Comparison of ENCODE assay signal across 9 mouse cellular contexts in the genomic region with DNA sequence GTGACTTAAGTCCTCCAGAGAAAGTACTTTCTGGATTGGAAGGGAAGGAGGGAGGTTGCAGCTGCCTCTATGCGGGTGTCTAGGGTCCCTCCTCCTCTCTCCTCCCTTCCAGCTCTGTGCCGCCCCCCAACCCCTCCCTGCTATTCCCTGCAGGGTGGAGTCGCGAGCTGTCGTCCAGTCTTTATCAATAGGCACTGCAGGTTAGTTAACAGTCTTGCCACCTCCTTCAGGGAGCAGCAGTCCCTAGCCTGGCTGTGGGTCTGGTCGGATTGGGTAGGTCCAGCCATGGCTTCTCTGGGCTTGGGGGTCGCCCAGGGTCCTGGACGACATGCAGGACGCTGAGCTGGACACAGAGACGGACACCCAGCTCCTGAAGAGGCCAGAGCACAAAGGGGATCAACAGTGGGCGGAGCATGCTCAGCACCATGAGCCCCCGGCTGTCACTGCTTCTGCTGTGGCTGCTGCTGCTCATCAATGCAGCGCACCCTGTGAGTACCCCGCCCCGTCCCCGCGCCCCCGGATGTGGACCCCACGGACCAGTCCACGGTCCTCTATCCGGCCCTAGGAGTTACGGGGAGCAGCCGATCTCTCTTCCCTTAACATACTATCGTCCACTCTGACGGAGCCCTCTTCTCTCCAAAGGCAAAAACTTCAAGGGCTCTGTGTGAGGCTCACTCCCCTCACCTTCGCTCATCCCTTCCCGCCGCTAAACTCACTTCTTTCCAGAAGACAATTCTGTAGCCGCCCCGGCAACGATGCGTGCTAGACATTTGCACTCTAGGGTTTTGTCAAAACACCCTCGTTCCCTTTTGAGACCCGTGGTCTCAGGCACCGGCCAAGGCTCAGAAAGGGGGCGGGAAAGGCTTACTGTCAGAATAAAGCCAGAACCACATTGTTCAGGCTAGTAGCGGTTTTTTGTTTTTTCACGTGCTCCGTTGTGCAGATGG. TPM values are rescaled to one million over a fixed set of nuclear protein-coding genes. Genes with fewer than 3 reads are reported as not detected.
DNase-seq lines count a peak whose midpoint lies in the region; ATAC-seq and TF ChIP-seq lines count a peak whose summit lies in the region.
"Had no signal": no experiment of that assay in that cellular context is flagged by ENCODE, and none has a peak within 500 bp of the region (broad histone marks: within the 10 kb centered on the region; RNA-seq: fewer than 3 reads in every experiment).

Sctr (plus strand) TSS at position 51 of the 947 bp plus-strand sequence.

- H3K9me3 ChIP-seq in kidney, embryonic 16.5 days (ENCODE audit: low read length), result no peaks in the 10 kb centered on the region
- H3K9me3 ChIP-seq in hindbrain, embryonic 16.5 days (ENCODE audit: control insufficient read depth, low read length), result no peaks in the 10 kb centered on the region
- H3K9me3 ChIP-seq in midbrain, postnatal 0 days (ENCODE audit: low read length), result no peaks in the 10 kb centered on the region

- H3K27ac ChIP-seq in kidney, embryonic 16.5 days (ENCODE audit: low read length), result no peak within 1 kb of the TSS
- H3K27ac ChIP-seq in hindbrain, embryonic 16.5 days (ENCODE audit: low read depth, low read length), result no peak within 1 kb of the TSS; the same call in 1 of the 2 replicates
- no peak within 1 kb of the TSS for H3K27ac ChIP-seq in midbrain, postnatal 0 days (ENCODE audit: low read depth, low read length)
- H3K27ac ChIP-seq: macrophage had no signal

- TF ChIP-seq CTCF in midbrain, postnatal 0 days (IDR thresholded peaks at IDR 0.05), result no peak

- H3K27me3 ChIP-seq in kidney, embryonic 16.5 days (ENCODE audit: insufficient read depth, low read length), result peaks cover 14% of the 10 kb centered on the region
- peaks cover 11% of the 10 kb centered on the region for H3K27me3 ChIP-seq in hindbrain, embryonic 16.5 days (replicated peaks; ENCODE audit: control insufficient read depth, insufficient read depth, low read length)
- H3K27me3 ChIP-seq in midbrain, postnatal 0 days (ENCODE audit: insufficient read depth, low read length), result 0 out of 2 replicates have a peak, but pooled peaks cover 9% of the 10 kb centered on the region

- H3K4me2 ChIP-seq in kidney, embryonic 16.5 days (replicated peaks; ENCODE audit: low read depth, low read length), result peak within 1 kb of the TSS; percentile 67
- H3K4me2 ChIP-seq in hindbrain, embryonic 16.5 days (ENCODE audit: low read length), result peak within 1 kb of the TSS; percentile 82
- peak within 1 kb of the TSS; percentile 72 for H3K4me2 ChIP-seq in midbrain, postnatal 0 days (ENCODE audit: low read depth, low read length, poor library complexity, severe bottlenecking)

- peaks cover 10% of the 10 kb centered on the region for H3K4me1 ChIP-seq in kidney, embryonic 16.5 days (ENCODE audit: insufficient read depth, low read length)
- H3K4me1 ChIP-seq in hindbrain, embryonic 16.5 days (ENCODE audit: control insufficient read depth, insufficient read depth, low read depth, low read length), result peaks cover 16% of the 10 kb centered on the region
- no peaks in the 10 kb centered on the region for H3K4me1 ChIP-seq in midbrain, postnatal 0 days (ENCODE audit: insufficient read depth, low read length)

- H3K9ac ChIP-seq in kidney, embryonic 16.5 days (replicated peaks; ENCODE audit: low read length), result peak within 1 kb of the TSS; percentile 52
- H3K9ac ChIP-seq in hindbrain, embryonic 16.5 days (ENCODE audit: low read depth, low read length), result peak within 1 kb of the TSS; percentile 60
- H3K9ac ChIP-seq in midbrain, postnatal 0 days (replicated peaks; ENCODE audit: low read length, poor library complexity, severe bottlenecking), result 0 out of 2 replicates have a peak within 1 kb of the TSS, but pooled peaks have one; percentile 39

- peak; percentile 77 for ATAC-seq in kidney, embryonic 16.5 days (ENCODE audit: low FRiP score, low TSS enrichment)
- ATAC-seq in hindbrain, embryonic 16.5 days, result peak; percentile 77
- ATAC-seq in midbrain, postnatal 0 days (ENCODE audit: low FRiP score), result peak; percentile 44
- ATAC-seq in erythroid progenitor cell, adult 5-6 weeks (replicated peaks; ENCODE audit: low FRiP score, poor library complexity, severe bottlenecking), result no peak

- WGBS in kidney, embryonic 16.5 days, result 2% methylated on average over 39 of the region's 39 CpGs
- WGBS in hindbrain, embryonic 16.5 days, result under 1% methylated on average over 39 of the region's 39 CpGs
- 1% methylated on average over 39 of the region's 39 CpGs for WGBS in midbrain, postnatal 0 days

- H3K36me3 ChIP-seq in kidney, embryonic 16.5 days (ENCODE audit: insufficient read depth, low read length), result no peaks in the 10 kb centered on the region
- no peaks in the 10 kb centered on the region for H3K36me3 ChIP-seq in hindbrain, embryonic 16.5 days (ENCODE audit: control insufficient read depth, insufficient read depth, low read length)
- H3K36me3 ChIP-seq in midbrain, postnatal 0 days (ENCODE audit: insufficient read depth, low read length), result no peaks in the 10 kb centered on the region

- H3K4me3 ChIP-seq in kidney, embryonic 16.5 days (ENCODE audit: low read length), result peak within 1 kb of the TSS; percentile 43
- H3K4me3 ChIP-seq in hindbrain, embryonic 16.5 days (ENCODE audit: low read length), result peak within 1 kb of the TSS; percentile 45
- peak within 1 kb of the TSS; percentile 36 for H3K4me3 ChIP-seq in midbrain, postnatal 0 days (ENCODE audit: low read depth, low read length)

- no peak for DNase-seq in kidney, adult 8-10 months
- peak; percentile 64 for DNase-seq in embryo, embryonic 10 days (ENCODE audit: low spot score)
- no peak for DNase-seq in midbrain, postnatal 0 days (ENCODE audit: low spot score)
- no peak for DNase-seq in cerebellum, postnatal 14 days
- no peak for DNase-seq in thymus, adult 18-20 months

RNA-seq across cellular contexts. Expression of gene Sctr, which starts in this region (rescaled TPM):
- 0.42 and 0.73 TPM in 2 replicates for polyA plus RNA-seq in kidney, embryonic 16.5 days (2015; fragmentation: Nextera tagmentation; extraction: Ambion mirVana)
- polyA plus RNA-seq in hindbrain, embryonic 16.5 days (2015; fragmentation: Nextera tagmentation; extraction: Ambion mirVana), result 0.76 and 0.92 TPM in 2 replicates
- 0.66 and 1.6 TPM in 2 replicates for total RNA-seq in midbrain, postnatal 0 days (2014; rRNA removed)
- 1.00 and 1.0 TPM in 2 replicates for polyA plus RNA-seq in midbrain, postnatal 0 days (2015; fragmentation: Nextera tagmentation; extraction: Ambion mirVana)
- total RNA-seq in erythroid progenitor cell, adult 5-6 weeks (2015; ENCODE audit: low replicate concordance), result not detected in 2 replicates
- total RNA-seq in erythroid progenitor cell, adult 5-6 weeks (2017; ENCODE audit: low replicate concordance), result not detected in 2 replicates
- polyA plus RNA-seq: macrophage had no signal

Comparison
In these comparisons a context has a peak if more than half of its experiments do, and no peak if none do; other contexts are left out.
1. Peak in ATAC-seq, H3K4me3 ChIP-seq, H3K9ac ChIP-seq and H3K4me2 ChIP-seq in kidney, embryonic 16.5 days; RNA of the gene not detected or under 1 TPM.
2. Peak in ATAC-seq, H3K4me3 ChIP-seq, H3K9ac ChIP-seq and H3K4me2 ChIP-seq in hindbrain, embryonic 16.5 days; RNA of the gene not detected or under 1 TPM.